Mouse (Mus musculus) limb, embryonic 12.5 days (tissue): Measurements from ENCODE around the gene Cbx5. TPM values are rescaled to one million over a fixed set of nuclear protein-coding genes. Genes with fewer than 3 reads are reported as not detected.

Source experiments
- ATAC-seq: fragments of 200-750 bp; cut with Nextera tagmentation; 2 replicates; pipeline ENCODE4 v1.8.0; 2017; ENCODE audit warnings: low read depth, moderate TSS enrichment; ENCODE audit not compliant: insufficient number of reproducible peaks, insufficient read depth, low FRiP score, low TSS enrichment
- H3K27ac ChIP-seq: fragments of 300-500 bp; sonication (generic); 2 replicates; pipeline ENCODE4 v1.5.1; 2016; ENCODE audit warnings: mild to moderate bottlenecking, moderate library complexity
- H3K27me3 ChIP-seq: fragments of 300-500 bp; sonication (generic); 2 replicates; pipeline ENCODE4 v1.6.1; 2016; ENCODE audit warnings: mild to moderate bottlenecking, moderate library complexity
- H3K36me3 ChIP-seq: fragments of 300-500 bp; sonication (generic); 2 replicates; pipeline ENCODE4 v1.6.1; 2016; ENCODE audit warnings: mild to moderate bottlenecking, moderate library complexity
- H3K4me1 ChIP-seq: fragments of 300-500 bp; sonication (generic); replicated peaks from 2 replicates; pipeline ENCODE4 v1.6.1; 2016
- H3K4me2 ChIP-seq: fragments of 300-500 bp; sonication (generic); 2 replicates; pipeline ENCODE4 v1.6.1; 2016; ENCODE audit warnings: mild to moderate bottlenecking, moderate library complexity
- H3K4me3 ChIP-seq: fragments of 300-500 bp; sonication (generic); replicated peaks from 2 replicates; pipeline ENCODE4 v1.5.1; 2016; ENCODE audit warnings: mild to moderate bottlenecking
- H3K9ac ChIP-seq: fragments of 300-500 bp; sonication (generic); replicated peaks from 2 replicates; pipeline ENCODE4 v1.6.1; 2016; ENCODE audit warnings: mild to moderate bottlenecking, moderate library complexity
- H3K9me3 ChIP-seq: fragments of 300-500 bp; sonication (generic); 2 replicates; pipeline ENCODE4 v1.6.1; 2016; ENCODE audit warnings: mild to moderate bottlenecking, moderate library complexity
- WGBS: fragments of 180-500 bp; shearing (Covaris S2); methylation state at CpG from one replicate; pipeline ENCODE4 v1.1.7; 2016; 5-methylcytosine and 5-hydroxymethylcytosine counted together
- polyA plus RNA-seq: library from polyadenylated mRNA; unstranded; fragments of >200 nt; fragmentation: Nextera tagmentation; extraction: Ambion mirVana; gene quantifications from 2 replicates; pipeline ENCODE4 v1.2.1, GENCODE M21; 2016

The Cbx5 gene
- polyA plus RNA-seq, 1 experiment from 2014 or later = 201 TPM

- H3K9ac ChIP-seq = peak overlapping the region; percentile 13; the same call in 1 of the 2 replicates
- WGBS = 31% methylated on average over 2 of the region's 2 CpGs
These were observed 25.5 kb downstream of the Cbx5 start for GRCm38 (mm10) chr15:103214149-103214548.

GRCm38 (mm10) chr15:103205156-103205555 is 34.5 kb downstream of the Cbx5 start:
- Histone ChIP-seq H3K9ac (no peak overlapping the region), H3K27ac (no peak overlapping the region), H3K36me3 (peaks cover 93% of the 10 kb centered on the region), H3K4me1 (peaks cover 5% of the 10 kb centered on the region; the same call in 1 of the 2 replicates), H3K9me3 (no peaks in the 10 kb centered on the region), H3K4me2 (no peak overlapping the region), H3K4me3 (no peak overlapping the region), H3K27me3 (no peaks in the 10 kb centered on the region)
- 63% methylated on average over 2 of the region's 2 CpGs for WGBS
- no peak for ATAC-seq

More at GRCm38 (mm10) chr15:103214149-103214548, 25.5 kb downstream of the Cbx5 start:
- Histone ChIP-seq H3K4me3 (peak overlapping the region; percentile 29), H3K4me1 (peaks cover 36% of the 10 kb centered on the region), H3K9me3 (no peaks in the 10 kb centered on the region), H3K27me3 (no peaks in the 10 kb centered on the region), H3K36me3 (peaks cover 40% of the 10 kb centered on the region), H3K27ac (peak overlapping the region; percentile 83), H3K4me2 (peak overlapping the region; percentile 54)
- ATAC-seq = no peak

- WGBS = 49% methylated on average over 6 of the region's 6 CpGs
These were observed 37.4 kb downstream of the Cbx5 start for GRCm38 (mm10) chr15:103202088-103202793.

GRCm38 (mm10) chr15:103197785-103198184 is 41.8 kb downstream of the Cbx5 start:
- no peak overlapping the region for H3K4me2 ChIP-seq
- H3K27ac ChIP-seq = no peak overlapping the region
- 92% methylated on average over 4 of the region's 4 CpGs for WGBS
- ATAC-seq = no peak
- peaks cover 94% of the 10 kb centered on the region for H3K36me3 ChIP-seq
- H3K9ac ChIP-seq = no peak overlapping the region
- H3K4me3 ChIP-seq = no peak overlapping the region
- H3K9me3 ChIP-seq = no peaks in the 10 kb centered on the region
- peaks cover 5% of the 10 kb centered on the region; the same call in 1 of the 2 replicates for H3K4me1 ChIP-seq
- no peaks in the 10 kb centered on the region for H3K27me3 ChIP-seq

More at GRCm38 (mm10) chr15:103202088-103202793, 37.4 kb downstream of the Cbx5 start:
- Histone ChIP-seq H3K36me3 (peaks cover 93% of the 10 kb centered on the region), H3K4me2 (no peak overlapping the region), H3K9me3 (no peaks in the 10 kb centered on the region), H3K27ac (no peak overlapping the region), H3K4me3 (no peak overlapping the region), H3K4me1 (peaks cover 5% of the 10 kb centered on the region; the same call in 1 of the 2 replicates), H3K27me3 (no peaks in the 10 kb centered on the region), H3K9ac (no peak overlapping the region)
- no peak for ATAC-seq

- 86% methylated on average over 1 of the region's 1 CpGs for WGBS
- no peaks in the 10 kb centered on the region for H3K4me1 ChIP-seq
- no peak overlapping the region for H3K4me3 ChIP-seq
- H3K27me3 ChIP-seq = no peaks in the 10 kb centered on the region
- no peak overlapping the region for H3K4me2 ChIP-seq
- H3K9me3 ChIP-seq = no peaks in the 10 kb centered on the region
- H3K36me3 ChIP-seq = peaks cover 96% of the 10 kb centered on the region
- ATAC-seq = no peak
- H3K9ac ChIP-seq = no peak overlapping the region
- H3K27ac ChIP-seq = no peak overlapping the region
These were observed 42.8 kb downstream of the Cbx5 start for GRCm38 (mm10) chr15:103196835-103197234.

GRCm38 (mm10) chr15:103193606-103194005 is 46.0 kb downstream of the Cbx5 start:
- H3K36me3 ChIP-seq = peaks cover 94% of the 10 kb centered on the region
- no peak overlapping the region for H3K27ac ChIP-seq
- H3K27me3 ChIP-seq = no peaks in the 10 kb centered on the region
- 87% methylated on average over 2 of the region's 2 CpGs for WGBS
- H3K4me2 ChIP-seq = no peak overlapping the region
- H3K4me1 ChIP-seq = peaks cover 11% of the 10 kb centered on the region; the same call in 1 of the 2 replicates
- no peak for ATAC-seq
- no peaks in the 10 kb centered on the region for H3K9me3 ChIP-seq
- H3K4me3 ChIP-seq = no peak overlapping the region
- no peak overlapping the region for H3K9ac ChIP-seq

- Histone ChIP-seq H3K9ac (0 out of 2 replicates have a peak overlapping the region, but pooled peaks have one; percentile 27), H3K9me3 (no peaks in the 10 kb centered on the region), H3K4me1 (peaks cover 11% of the 10 kb centered on the region; the same call in 1 of the 2 replicates), H3K36me3 (peaks cover 66% of the 10 kb centered on the region), H3K27me3 (no peaks in the 10 kb centered on the region), H3K27ac (peak overlapping the region; percentile 41; the same call in 1 of the 2 replicates), H3K4me2 (no peak overlapping the region), H3K4me3 (no peak overlapping the region)
- 38% methylated on average over 10 of the region's 10 CpGs for WGBS
- ATAC-seq = no peak
These were observed 48.8 kb downstream of the Cbx5 start for GRCm38 (mm10) chr15:103190531-103191462.

- no peak overlapping the region for H3K4me2 ChIP-seq
- WGBS = 48% methylated on average over 7 of the region's 7 CpGs
- no peak for ATAC-seq
- H3K36me3 ChIP-seq = peaks cover 59% of the 10 kb centered on the region
- H3K27me3 ChIP-seq = no peaks in the 10 kb centered on the region
- H3K4me1 ChIP-seq = peaks cover 11% of the 10 kb centered on the region; the same call in 1 of the 2 replicates
- H3K4me3 ChIP-seq = no peak overlapping the region
- H3K9ac ChIP-seq = no peak overlapping the region
- H3K27ac ChIP-seq = no peak overlapping the region
- no peaks in the 10 kb centered on the region for H3K9me3 ChIP-seq
These were observed 49.5 kb downstream of the Cbx5 start for GRCm38 (mm10) chr15:103190083-103190482.

GRCm38 (mm10) chr15:103187803-103188202 is 51.8 kb downstream of the Cbx5 start:
- no peak for ATAC-seq
- Histone ChIP-seq H3K4me3 (no peak overlapping the region), H3K4me1 (peaks cover 26% of the 10 kb centered on the region), H3K27ac (no peak overlapping the region), H3K27me3 (peaks cover 15% of the 10 kb centered on the region), H3K9me3 (no peaks in the 10 kb centered on the region), H3K4me2 (no peak overlapping the region), H3K36me3 (peaks cover 37% of the 10 kb centered on the region), H3K9ac (no peak overlapping the region)
- WGBS = 63% methylated on average over 6 of the region's 6 CpGs

GRCm38 (mm10) chr15:103185462-103186198 is 54.0 kb downstream of the Cbx5 start:
- Histone ChIP-seq H3K4me1 (peaks cover 25% of the 10 kb centered on the region), H3K36me3 (peaks cover 15% of the 10 kb centered on the region; the same call in 1 of the 2 replicates), H3K27ac (0 out of 2 replicates have a peak overlapping the region, but pooled peaks have one; percentile 35), H3K9me3 (no peaks in the 10 kb centered on the region), H3K27me3 (peaks cover 35% of the 10 kb centered on the region), H3K9ac (no peak overlapping the region), H3K4me2 (no peak overlapping the region), H3K4me3 (no peak overlapping the region)
- 53% methylated on average over 19 of the region's 19 CpGs for WGBS
- no peak for ATAC-seq
